Mouse (Mus musculus) erythroblast, embryonic 14.5 days (primary cell): ENCODE data around the gene Cfap57.

Experiments used
- GATA1 ChIP-seq: IDR thresholded peaks from 2 replicates; pipeline ENCODE4 v1.6.1; 2012; ENCODE audit warnings: low read length, inconsistent platforms, mixed read lengths
- TAL1 ChIP-seq: IDR thresholded peaks from 3 replicates; pipeline ENCODE4 v1.6.1; 2012; ENCODE audit warnings: low read length, inconsistent platforms, mixed read lengths

DNA sequence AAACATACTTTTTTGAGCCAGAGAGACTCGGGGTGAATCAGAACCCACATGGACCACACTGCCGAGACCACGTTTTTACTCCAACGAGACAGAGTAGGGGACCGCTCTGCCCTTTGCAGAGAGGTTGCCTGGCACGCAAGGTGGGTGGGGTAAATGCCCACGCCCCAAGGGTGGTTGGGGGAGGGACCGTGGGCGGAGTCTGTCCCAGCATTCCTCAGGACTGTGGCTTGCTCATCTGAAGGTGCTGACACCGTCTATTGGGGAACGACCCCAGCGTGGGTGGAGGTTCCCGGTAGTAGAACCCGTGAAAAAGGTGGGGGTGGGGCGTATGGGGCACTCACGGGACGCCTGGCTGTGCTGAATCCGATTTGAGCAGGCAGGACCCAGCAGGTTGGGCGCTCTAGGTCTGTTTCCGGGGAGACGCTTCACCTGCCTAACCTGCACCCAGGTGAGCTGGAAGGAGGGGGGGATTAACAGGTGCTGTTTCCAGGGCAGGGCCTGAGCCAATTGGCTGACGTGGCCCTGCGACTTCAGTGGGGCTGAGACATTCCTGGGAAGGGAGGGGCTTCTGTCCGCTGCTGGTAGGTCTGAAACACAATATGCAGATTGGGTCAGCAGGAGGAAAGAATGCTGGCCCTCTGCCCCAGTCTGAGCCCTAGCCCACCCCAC lies 76.9 kb downstream of the Cfap57 start, which contains the start of gene Tmem125:
- TF ChIP-seq GATA1 (no peak), TAL1 (no peak)
